22 mouse cellular contexts compared by ENCODE assay signal in genomic region chr12:75548999-75549398, GRCm38 (mm10). TPM values are rescaled to one million over a fixed set of nuclear protein-coding genes. Genes with fewer than 3 reads are reported as not detected.
DNase-seq lines count a peak whose midpoint lies in the region; ATAC-seq and TF ChIP-seq lines count a peak whose summit lies in the region.
"Had no signal": no experiment of that assay in that cellular context is flagged by ENCODE, and none has a peak within 500 bp of the region (broad histone marks: within the 10 kb centered on the region; RNA-seq: fewer than 3 reads in every experiment).

No protein-coding gene starts in this region.

- intact Hi-C loops in left cerebral cortex, postnatal 25 days (cut with DNase I), result no loop called here

- no peaks in the 10 kb centered on the region for H3K9me3 ChIP-seq in heart, embryonic 12.5 days (replicated peaks)
- H3K9me3 ChIP-seq in forebrain, embryonic 15.5 days, result no peaks in the 10 kb centered on the region
- H3K9me3 ChIP-seq: embryonic facial prominence, embryonic 10.5 days; embryonic facial prominence, embryonic 15.5 days; forebrain, embryonic 12.5 days; heart, embryonic 15.5 days; liver, embryonic 12.5 days; midbrain, embryonic 12.5 days had no signal

- H3K27ac ChIP-seq in heart, embryonic 12.5 days (ENCODE audit: poor library complexity, severe bottlenecking), result no peak overlapping the region
- peak overlapping the region; percentile 89 for H3K27ac ChIP-seq in testis, adult 2 months (ENCODE audit: control insufficient read depth, insufficient read depth, low read depth, low read length)
- no peak overlapping the region for H3K27ac ChIP-seq in forebrain, embryonic 15.5 days (replicated peaks)
- H3K27ac ChIP-seq: embryonic facial prominence, embryonic 10.5 days; embryonic facial prominence, embryonic 15.5 days; forebrain, embryonic 12.5 days; heart, embryonic 15.5 days; hindbrain, embryonic 14.5 days; liver, embryonic 12.5 days; midbrain, embryonic 12.5 days had no signal

- no peaks in the 10 kb centered on the region for H3K27me3 ChIP-seq in heart, embryonic 12.5 days (replicated peaks)
- no peaks in the 10 kb centered on the region for H3K27me3 ChIP-seq in testis, adult 2 months (ENCODE audit: control insufficient read depth, insufficient read depth, low read length)
- no peaks in the 10 kb centered on the region for H3K27me3 ChIP-seq in forebrain, embryonic 15.5 days
- H3K27me3 ChIP-seq: embryonic facial prominence, embryonic 15.5 days; forebrain, embryonic 12.5 days; heart, embryonic 15.5 days; liver, embryonic 12.5 days; midbrain, embryonic 12.5 days had no signal

- no peak for TF ChIP-seq POLR2A in testis, adult 2 months (IDR thresholded peaks at IDR 0.05; ENCODE audit: control insufficient read depth, low read depth, low read length)

- H3K4me3 ChIP-seq in heart, embryonic 12.5 days, result no peak overlapping the region
- H3K4me3 ChIP-seq in testis, adult 2 months (ENCODE audit: control insufficient read depth, low read depth, low read length), result peak overlapping the region; percentile 80
- no peak overlapping the region for H3K4me3 ChIP-seq in forebrain, embryonic 15.5 days
- H3K4me3 ChIP-seq: embryonic facial prominence, embryonic 10.5 days; embryonic facial prominence, embryonic 15.5 days; forebrain, embryonic 12.5 days; heart, embryonic 15.5 days; liver, embryonic 12.5 days; midbrain, embryonic 12.5 days had no signal

- no peak overlapping the region for H3K4me2 ChIP-seq in heart, embryonic 12.5 days
- no peak overlapping the region for H3K4me2 ChIP-seq in forebrain, embryonic 15.5 days (replicated peaks)
- H3K4me2 ChIP-seq: embryonic facial prominence, embryonic 15.5 days; forebrain, embryonic 12.5 days; heart, embryonic 15.5 days; hindbrain, embryonic 14.5 days; liver, embryonic 12.5 days; midbrain, embryonic 12.5 days had no signal

- H3K9ac ChIP-seq in heart, embryonic 12.5 days, result no peak overlapping the region
- H3K9ac ChIP-seq in forebrain, embryonic 15.5 days (replicated peaks), result no peak overlapping the region
- H3K9ac ChIP-seq: embryonic facial prominence, embryonic 15.5 days; forebrain, embryonic 12.5 days; heart, embryonic 15.5 days; hindbrain, embryonic 14.5 days; liver, embryonic 12.5 days; liver, postnatal 0 days; midbrain, embryonic 12.5 days had no signal

- no peak for ATAC-seq in heart, embryonic 12.5 days (ENCODE audit: insufficient number of reproducible peaks, low FRiP score)
- no peak for ATAC-seq in forebrain, embryonic 15.5 days (replicated peaks)
- ATAC-seq: liver, embryonic 12.5 days; liver, postnatal 0 days had no signal

- 69% methylated on average over 9 of the region's 9 CpGs for whole genome bisulfite sequencing in heart, embryonic 12.5 days
- 80% methylated on average over 9 of the region's 9 CpGs for WGBS in forebrain, embryonic 15.5 days

- no peak for TF ChIP-seq CTCF in testis, adult 2 months (IDR thresholded peaks at IDR 0.05; ENCODE audit: control insufficient read depth, insufficient read depth, insufficient replicate concordance, low read depth, low read length)

- peaks cover 41% of the 10 kb centered on the region for H3K4me1 ChIP-seq in heart, embryonic 12.5 days (replicated peaks)
- H3K4me1 ChIP-seq in testis, adult 2 months (ENCODE audit: control insufficient read depth, insufficient read depth, low read length), result peaks cover 11% of the 10 kb centered on the region
- 0 out of 2 replicates have a peak, but pooled peaks cover 6% of the 10 kb centered on the region for H3K4me1 ChIP-seq in forebrain, embryonic 15.5 days
- H3K4me1 ChIP-seq: forebrain, embryonic 12.5 days; liver, embryonic 12.5 days; midbrain, embryonic 12.5 days had no signal

- no peaks in the 10 kb centered on the region for H3K36me3 ChIP-seq in heart, embryonic 12.5 days
- peaks cover 1% of the 10 kb centered on the region; the same call in 1 of the 2 replicates for H3K36me3 ChIP-seq in testis, adult 2 months (ENCODE audit: control insufficient read depth, insufficient read depth, low read length)
- H3K36me3 ChIP-seq in forebrain, embryonic 15.5 days, result no peaks in the 10 kb centered on the region
- H3K36me3 ChIP-seq: embryonic facial prominence, embryonic 10.5 days; embryonic facial prominence, embryonic 15.5 days; forebrain, embryonic 12.5 days; heart, embryonic 15.5 days; midbrain, embryonic 12.5 days had no signal

- DNase-seq in heart, adult 11 months, result peak; percentile 68
- DNase-seq in testis, postnatal 14 days (ENCODE audit: low spot score), result no peak
- DNase-seq in cerebellum, adult 9-10 months, result peak; percentile 62
- no peak for DNase-seq in spleen, postnatal 4 days (ENCODE audit: low spot score in 2 of 2)
- DNase-seq in left cerebral cortex, postnatal 25 days (ENCODE audit: low spot score in 2 of 2), result no peak
- DNase-seq: adrenal gland, postnatal 25 days; kidney, adult 11 months; kidney, postnatal 25 days; left cerebral cortex, postnatal 4 days; liver, postnatal 0 days; lung, postnatal 36 days; thymus, postnatal 25 days had no signal

RNA-seq across cellular contexts. Expression of gene Ppp2r5e, which starts 47.0 kb away (rescaled TPM):
- 12.1 and 12.7 TPM in 2 replicates for polyA plus RNA-seq in heart, embryonic 12.5 days (2016; fragmentation: Nextera tagmentation; extraction: Ambion mirVana)
- polyA plus RNA-seq in testis, adult 2 months (2012; rRNA removed), result 74.8 and 93.9 TPM in 2 replicates
- polyA plus RNA-seq in forebrain, embryonic 15.5 days (2015; fragmentation: Nextera tagmentation; extraction: Ambion mirVana), result 22.9 and 26.8 TPM in 2 replicates
- 10 to 100 TPM; 77.2 to 78.7 TPM for total RNA-seq in left cerebral cortex, postnatal 25 days (2021)

Comparison
In these comparisons a context has a peak if more than half of its experiments do, and no peak if none do; other contexts are left out.
1. DNase-seq: peak in heart, adult 11 months (single experiment) and cerebellum, adult 9-10 months (single experiment); none in testis, postnatal 14 days (single experiment), spleen, postnatal 4 days (0 of 2) and left cerebral cortex, postnatal 25 days (0 of 2).